Mouse (Mus musculus): Measurements from ENCODE around the gene Pwwp2a.

DNA sequence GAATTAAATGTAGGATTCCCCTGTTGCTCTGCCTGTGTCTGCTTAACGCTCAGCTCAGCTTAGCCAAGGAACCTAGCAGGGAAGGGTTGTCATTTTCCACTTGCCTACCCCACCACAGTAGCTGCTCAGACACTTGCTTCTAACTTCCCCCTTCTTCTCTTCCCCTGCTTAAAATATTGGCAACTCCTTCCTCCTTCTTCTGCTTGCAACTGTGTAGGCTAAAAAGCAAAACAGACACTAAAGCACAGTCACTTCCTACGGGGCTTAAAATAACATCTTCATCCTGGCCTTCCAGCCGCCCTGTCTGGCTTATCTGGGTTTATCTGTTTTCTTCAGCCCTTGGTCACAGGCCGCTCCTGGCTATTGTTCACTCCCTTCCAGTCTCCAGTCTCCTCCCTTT lies 49.2 kb upstream of the Pwwp2a start:
- TF ChIP-seq CTCF (IDR thresholded peaks at IDR 0.05; ENCODE audit: borderline replicate concordance, control insufficient read depth, extremely low read depth, insufficient read depth, low read length, poor library complexity) (no peak), POLR2A (IDR thresholded peaks at IDR 0.05; ENCODE audit: control insufficient read depth, extremely low read depth, insufficient read depth, low read length, poor library complexity) (no peak)

Data from thymus, adult 2 months (tissue).